Mouse (Mus musculus) forebrain, embryonic 14.5 days (tissue): Measurements from ENCODE around the gene Mafg. TPM values are rescaled to one million over a fixed set of nuclear protein-coding genes. Genes with fewer than 3 reads are reported as not detected.

ENCODE experiments used
- microRNA-seq: library from miRNA; unstranded; fragments of <30 nt; microRNA quantifications from one replicate; pipeline ENCODE4, GENCODE M21; 2016
- polyA plus RNA-seq: library from polyadenylated mRNA; unstranded; fragments of >200 nt; fragmentation: Nextera tagmentation; extraction: Ambion mirVana; gene quantifications from 2 replicates; pipeline ENCODE4 v1.2.1, GENCODE M21; 2014

Mafg gene
- polyA plus RNA-seq, 1 experiment from 2014 or later = 20.0 TPM

Small RNA genes lying within 50 kb of the gene (microRNA-seq; reads per million reads assigned to microRNA genes)
- 1.2 reads per million for gene Mir6936

Other genes with a start within 250 kb of the Mafg start
- gene Nploc4, start 195.9 kb downstream of the Mafg start, polyA plus RNA-seq = 29.9 and 30.8 TPM in 2 replicates
- gene Tspan10, start 191.0 kb downstream of the Mafg start, polyA plus RNA-seq = not detected in 2 replicates
- not detected in 2 replicates for gene Pde6g, start 180.1 kb downstream of the Mafg start, polyA plus RNA-seq
- gene Oxld1, start 175.5 kb downstream of the Mafg start, polyA plus RNA-seq = 11.6 and 15.3 TPM in 2 replicates
- gene Ccdc137, start 175.5 kb downstream of the Mafg start, polyA plus RNA-seq = 18.6 and 18.8 TPM in 2 replicates
- 37.4 and 43.9 TPM in 2 replicates for gene Arl16, start 166.0 kb downstream of the Mafg start, polyA plus RNA-seq
- 143 and 155 TPM in 2 replicates for gene Mrpl12, start 149.0 kb downstream of the Mafg start, polyA plus RNA-seq
- gene Slc25a10, start 141.8 kb downstream of the Mafg start, polyA plus RNA-seq = 29.7 and 31.6 TPM in 2 replicates
- gene Gcgr, start 102.9 kb downstream of the Mafg start, polyA plus RNA-seq = 0.14 TPM in 1 of 2 replicates, not detected in the other
- gene Mcrip1, start 83.9 kb downstream of the Mafg start, polyA plus RNA-seq = 291 and 313 TPM in 2 replicates
- not detected in 2 replicates for gene Ppp1r27, start 82.5 kb downstream of the Mafg start, polyA plus RNA-seq
- gene P4hb, start 60.3 kb downstream of the Mafg start, polyA plus RNA-seq = 325 and 332 TPM in 2 replicates
- 449 and 481 TPM in 2 replicates for gene Arhgdia, start 52.0 kb downstream of the Mafg start, polyA plus RNA-seq
- gene Alyref, start 35.2 kb downstream of the Mafg start, polyA plus RNA-seq = 318 and 352 TPM in 2 replicates
- 237 and 281 TPM in 2 replicates for gene Anapc11, start 35.2 kb downstream of the Mafg start, polyA plus RNA-seq
- 0.46 and 0.98 TPM in 2 replicates for gene Npb, start 25.1 kb downstream of the Mafg start, polyA plus RNA-seq
- 113 and 134 TPM in 2 replicates for gene Pcyt2, start 15.7 kb downstream of the Mafg start, polyA plus RNA-seq
- gene Sirt7, start 8.4 kb downstream of the Mafg start, polyA plus RNA-seq = 30.4 and 40.8 TPM in 2 replicates
- gene Pycr1, start 10.2 kb upstream of the Mafg start, polyA plus RNA-seq = 33.6 and 33.9 TPM in 2 replicates
- 0.38 and 0.48 TPM in 2 replicates for gene Myadml2, start 14.6 kb upstream of the Mafg start, polyA plus RNA-seq
- gene Notum, start 27.6 kb upstream of the Mafg start, polyA plus RNA-seq = 0.36 and 0.61 TPM in 2 replicates
- gene Aspscr1, start 39.4 kb upstream of the Mafg start, polyA plus RNA-seq = 129 TPM in 2 replicates
- gene Cenpx, start 80.1 kb upstream of the Mafg start, polyA plus RNA-seq = 108 and 140 TPM in 2 replicates
- 39.0 and 59.5 TPM in 2 replicates for gene Lrrc45, start 80.3 kb upstream of the Mafg start, polyA plus RNA-seq
- gene Rac3, start 87.9 kb upstream of the Mafg start, polyA plus RNA-seq = 110 and 119 TPM in 2 replicates
- gene Dcxr, start 93.7 kb upstream of the Mafg start, polyA plus RNA-seq = 11.2 and 13.7 TPM in 2 replicates
- gene Cbr2, start 98.5 kb upstream of the Mafg start, polyA plus RNA-seq = 0.98 and 1.1 TPM in 2 replicates
- gene Hmga1b, start 129.2 kb upstream of the Mafg start, polyA plus RNA-seq = 3.8 and 3.9 TPM in 2 replicates
- 39.4 and 64.8 TPM in 2 replicates for gene Rfng, start 150.6 kb upstream of the Mafg start, polyA plus RNA-seq
- gene Gps1, start 150.7 kb upstream of the Mafg start, polyA plus RNA-seq = 348 and 350 TPM in 2 replicates
- 53.5 and 58.6 TPM in 2 replicates for gene Dus1l, start 162.8 kb upstream of the Mafg start, polyA plus RNA-seq
- 84.2 and 102 TPM in 2 replicates for gene Fasn, start 190.9 kb upstream of the Mafg start, polyA plus RNA-seq